Comparison of ENCODE assay signal across 9 mouse cellular contexts in the genomic region with DNA sequence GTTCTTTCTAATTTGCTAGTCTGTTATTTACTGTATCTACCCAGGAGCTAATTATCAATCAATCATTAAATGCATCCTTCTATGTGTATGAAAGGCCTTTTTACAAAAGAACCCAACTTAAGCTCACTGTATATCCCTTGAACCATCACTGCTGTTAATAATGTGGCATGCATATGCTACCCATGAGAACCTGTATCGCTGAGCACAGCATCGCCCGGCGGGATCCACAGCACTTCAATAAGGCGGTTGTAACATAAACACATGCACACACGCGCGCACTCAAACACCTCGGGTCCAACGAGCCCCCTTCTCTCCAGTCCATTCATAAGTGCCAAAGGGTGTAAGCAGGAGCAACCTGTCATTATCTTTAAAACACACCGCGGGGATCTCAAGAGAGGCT. TPM values are rescaled to one million over a fixed set of nuclear protein-coding genes. Genes with fewer than 3 reads are reported as not detected.
DNase-seq lines count a peak whose midpoint lies in the region; ATAC-seq lines count a peak whose summit lies in the region.
"Had no signal": no experiment of that assay in that cellular context is flagged by ENCODE, and none has a peak within 500 bp of the region (broad histone marks: within the 10 kb centered on the region; RNA-seq: fewer than 3 reads in every experiment).

No protein-coding gene starts in this region.

- peak overlapping the region; percentile 53 for H3K4me2 ChIP-seq in neural tube, embryonic 11.5 days (ENCODE audit: low read depth)
- peak overlapping the region; percentile 81 for H3K4me2 ChIP-seq in embryonic facial prominence, embryonic 12.5 days (replicated peaks)
- peak overlapping the region; percentile 94 for H3K4me2 ChIP-seq in intestine, embryonic 14.5 days (ENCODE audit: low read length)
- peak overlapping the region; percentile 63 for H3K4me2 ChIP-seq in midbrain, embryonic 15.5 days

- peak overlapping the region; percentile 37 for H3K9ac ChIP-seq in neural tube, embryonic 11.5 days (ENCODE audit: low read length)
- peak overlapping the region; percentile 24; the same call in 1 of the 2 replicates for H3K9ac ChIP-seq in embryonic facial prominence, embryonic 12.5 days
- H3K9ac ChIP-seq in intestine, embryonic 14.5 days (ENCODE audit: low read length), result peak overlapping the region; percentile 41
- H3K9ac ChIP-seq in midbrain, embryonic 15.5 days, result peak overlapping the region; percentile 46; the same call in 1 of the 2 replicates

- 0 out of 2 replicates have a peak, but pooled peaks cover 4% of the 10 kb centered on the region for H3K4me1 ChIP-seq in neural tube, embryonic 11.5 days (ENCODE audit: control insufficient read depth, insufficient read depth, low read length)
- H3K4me1 ChIP-seq in embryonic facial prominence, embryonic 12.5 days, result peaks cover 3% of the 10 kb centered on the region; the same call in 1 of the 2 replicates
- H3K4me1 ChIP-seq in intestine, embryonic 14.5 days (replicated peaks; ENCODE audit: control insufficient read depth, insufficient read depth, low read length), result 0 out of 2 replicates have a peak, but pooled peaks cover 3% of the 10 kb centered on the region
- H3K4me1 ChIP-seq in midbrain, embryonic 15.5 days, result no peaks in the 10 kb centered on the region

- H3K36me3 ChIP-seq in neural tube, embryonic 11.5 days (ENCODE audit: control insufficient read depth, insufficient read depth, low read length), result no peaks in the 10 kb centered on the region
- H3K36me3 ChIP-seq in embryonic facial prominence, embryonic 12.5 days, result no peaks in the 10 kb centered on the region
- no peaks in the 10 kb centered on the region for H3K36me3 ChIP-seq in intestine, embryonic 14.5 days (ENCODE audit: control insufficient read depth, insufficient read depth, low read length)
- H3K36me3 ChIP-seq in midbrain, embryonic 15.5 days (replicated peaks), result no peaks in the 10 kb centered on the region

- peak overlapping the region; percentile 61 for H3K4me3 ChIP-seq in neural tube, embryonic 11.5 days (ENCODE audit: low read depth, low read length)
- H3K4me3 ChIP-seq in embryonic facial prominence, embryonic 12.5 days, result peak overlapping the region; percentile 67
- peak overlapping the region; percentile 64 for H3K4me3 ChIP-seq in intestine, embryonic 14.5 days (ENCODE audit: low read depth, low read length)
- peak overlapping the region; percentile 50 for H3K4me3 ChIP-seq in midbrain, embryonic 15.5 days

- H3K27me3 ChIP-seq in neural tube, embryonic 11.5 days (ENCODE audit: control insufficient read depth, insufficient read depth, low read length), result no peaks in the 10 kb centered on the region
- no peaks in the 10 kb centered on the region; the same call in 1 of the 2 replicates for H3K27me3 ChIP-seq in embryonic facial prominence, embryonic 12.5 days
- H3K27me3 ChIP-seq in intestine, embryonic 14.5 days (replicated peaks; ENCODE audit: control insufficient read depth, insufficient read depth, low read length), result peaks cover 3% of the 10 kb centered on the region; the same call in 1 of the 2 replicates
- peaks cover 23% of the 10 kb centered on the region for H3K27me3 ChIP-seq in midbrain, embryonic 15.5 days (replicated peaks)

- peak; percentile 63 for DNase-seq in neural tube, embryonic 11.5 days (ENCODE audit: low spot score)
- DNase-seq in neural tube, embryonic 10.5 days (ENCODE audit: extremely low spot score, low spot score), result no peak
- no peak for DNase-seq in intestine, embryonic 14.5 days (ENCODE audit: low spot score)
- DNase-seq in natural killer cell, adult 2 months (ENCODE audit: low spot score in 2 of 2), result no peak
- DNase-seq in ovary, postnatal 10 days (ENCODE audit: low spot score), result no peak

- no peaks in the 10 kb centered on the region for H3K9me3 ChIP-seq in neural tube, embryonic 11.5 days (ENCODE audit: control insufficient read depth, low read length)
- no peaks in the 10 kb centered on the region for H3K9me3 ChIP-seq in embryonic facial prominence, embryonic 12.5 days
- H3K9me3 ChIP-seq in intestine, embryonic 14.5 days (ENCODE audit: control insufficient read depth, low read length), result no peaks in the 10 kb centered on the region
- no peaks in the 10 kb centered on the region for H3K9me3 ChIP-seq in midbrain, embryonic 15.5 days

- ATAC-seq in neural tube, embryonic 11.5 days (ENCODE audit: insufficient read depth, low FRiP score, low TSS enrichment), result peak; percentile 66
- peak; percentile 44; the same call in 1 of the 2 replicates for ATAC-seq in embryonic facial prominence, embryonic 12.5 days (ENCODE audit: insufficient number of reproducible peaks, insufficient read depth, low FRiP score, low TSS enrichment)
- no peak for ATAC-seq in intestine, embryonic 14.5 days (replicated peaks; ENCODE audit: low FRiP score, low TSS enrichment, low read depth)
- peak; percentile 70 for ATAC-seq in midbrain, embryonic 15.5 days (replicated peaks)
- no peak for ATAC-seq in megakaryocyte progenitor cell, adult 5-6 weeks (replicated peaks; ENCODE audit: poor library complexity)

- H3K27ac ChIP-seq in neural tube, embryonic 11.5 days (ENCODE audit: low read depth, low read length), result no peak overlapping the region
- H3K27ac ChIP-seq in embryonic facial prominence, embryonic 12.5 days, result no peak overlapping the region
- H3K27ac ChIP-seq in intestine, embryonic 14.5 days (ENCODE audit: low read depth), result no peak overlapping the region
- peak overlapping the region; percentile 77; the same call in 1 of the 2 replicates for H3K27ac ChIP-seq in midbrain, embryonic 15.5 days
- H3K27ac ChIP-seq: macrophage had no signal

- WGBS in neural tube, embryonic 11.5 days, result under 1% methylated on average over 12 of the region's 12 CpGs
- WGBS in embryonic facial prominence, embryonic 12.5 days, result under 1% methylated on average over 12 of the region's 12 CpGs
- 3% methylated on average over 12 of the region's 12 CpGs for WGBS in intestine, embryonic 14.5 days
- WGBS in midbrain, embryonic 15.5 days, result 1% methylated on average over 12 of the region's 12 CpGs

RNA-seq across cellular contexts. Expression of a gene that starts 0.8 kb away (rescaled TPM):
- polyA plus RNA-seq in neural tube, embryonic 11.5 days (2014; fragmentation: Nextera tagmentation; extraction: Ambion mirVana), result 91.9 and 94.3 TPM in 2 replicates
- 62.5 and 68.8 TPM in 2 replicates for polyA plus RNA-seq in embryonic facial prominence, embryonic 12.5 days (2016; fragmentation: Nextera tagmentation; extraction: Ambion mirVana)
- polyA plus RNA-seq in intestine, embryonic 14.5 days (2014; fragmentation: Nextera tagmentation; extraction: Ambion mirVana), result 12.6 and 13.5 TPM in 2 replicates
- 16.5 and 22.3 TPM in 2 replicates for polyA plus RNA-seq in midbrain, embryonic 15.5 days (2015; fragmentation: Nextera tagmentation; extraction: Ambion mirVana)
- total RNA-seq in megakaryocyte progenitor cell, adult 5-6 weeks (2015), result not detected in 2 replicates
- total RNA-seq in megakaryocyte progenitor cell, adult 5-6 weeks (2017), result not detected in 2 replicates
- polyA plus RNA-seq: macrophage had no signal

Comparison
In these comparisons a context has a peak if more than half of its experiments do, and no peak if none do; other contexts are left out.
1. ATAC-seq: peak in neural tube, embryonic 11.5 days (single experiment), embryonic facial prominence, embryonic 12.5 days (single experiment) and midbrain, embryonic 15.5 days (single experiment); none in intestine, embryonic 14.5 days (single experiment) and megakaryocyte progenitor cell, adult 5-6 weeks (single experiment).
2. Peak in every context shown above with its lines, with median percentiles within 50 percentile points of each other: H3K4me2 ChIP-seq, H3K4me3 ChIP-seq and H3K9ac ChIP-seq.